Mouse (Mus musculus): Measurements from ENCODE around the gene Acot11. TPM values are rescaled to one million over a fixed set of nuclear protein-coding genes. Genes with fewer than 3 reads are reported as not detected.
"Not testable (repeated sequence)": the region's sequence is repeated elsewhere in the genome, so short reads cannot be mapped to it uniquely, and the experiment has no call there.

Acot11 gene
- total RNA-seq, 2 experiments from 2014 or later, result 12.8 to 26.7 TPM

DNA sequence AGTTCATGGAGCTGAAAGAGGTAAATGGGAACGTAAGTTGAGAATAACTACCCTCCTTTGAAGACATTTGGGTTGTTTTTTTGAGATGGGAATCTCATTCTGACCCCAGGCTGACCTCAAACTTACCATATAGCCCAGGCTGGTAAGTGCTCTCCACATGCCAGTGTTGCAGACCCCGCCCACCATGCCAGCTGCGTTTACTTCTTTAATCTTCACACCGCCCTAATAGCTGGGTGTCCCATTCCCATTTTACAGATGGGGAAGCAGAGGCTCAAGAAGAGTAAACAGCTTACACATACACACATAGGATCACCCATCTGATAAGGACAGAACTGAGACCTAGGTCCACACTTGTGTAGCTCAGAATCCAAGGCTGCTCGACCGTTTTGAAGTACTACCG lies 20.0 kb downstream of the Acot11 start:
- DNase-seq, result no peak
- intact Hi-C loops (cut with DNase I), result no loop called here

DNA sequence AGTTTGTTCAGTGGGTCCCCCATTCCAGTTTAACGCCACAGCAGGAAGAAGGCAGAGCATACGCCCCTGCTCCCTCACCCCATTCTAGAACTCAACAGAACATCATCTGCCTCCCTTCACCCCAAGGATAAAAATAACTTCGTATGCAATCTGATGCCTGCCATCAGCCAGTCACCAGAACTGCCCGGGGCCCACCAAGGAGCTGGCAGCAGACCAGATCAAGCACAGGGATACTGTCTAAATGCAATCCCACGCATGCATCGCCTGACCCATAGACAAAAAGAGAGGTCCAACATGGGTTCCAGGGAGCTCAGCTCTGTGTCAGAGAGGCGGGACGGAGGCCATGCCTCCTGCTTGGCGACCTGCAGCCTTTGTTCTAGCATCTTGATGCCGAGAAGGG lies 21.7 kb downstream of the Acot11 start:
- intact Hi-C loops (cut with DNase I), result no loop called here
- no peak for DNase-seq

- intact Hi-C loops (cut with DNase I), result no loop called here
- no peak for DNase-seq
Observed at GRCm38 (mm10) chr4:106780045-106780444, 24.8 kb downstream of the Acot11 start.

GRCm38 (mm10) chr4:106778116-106778788 lies 26.5 kb downstream of the Acot11 start:
- intact Hi-C loops (cut with DNase I), result no loop called here
- DNase-seq, result peak; percentile 95

DNA sequence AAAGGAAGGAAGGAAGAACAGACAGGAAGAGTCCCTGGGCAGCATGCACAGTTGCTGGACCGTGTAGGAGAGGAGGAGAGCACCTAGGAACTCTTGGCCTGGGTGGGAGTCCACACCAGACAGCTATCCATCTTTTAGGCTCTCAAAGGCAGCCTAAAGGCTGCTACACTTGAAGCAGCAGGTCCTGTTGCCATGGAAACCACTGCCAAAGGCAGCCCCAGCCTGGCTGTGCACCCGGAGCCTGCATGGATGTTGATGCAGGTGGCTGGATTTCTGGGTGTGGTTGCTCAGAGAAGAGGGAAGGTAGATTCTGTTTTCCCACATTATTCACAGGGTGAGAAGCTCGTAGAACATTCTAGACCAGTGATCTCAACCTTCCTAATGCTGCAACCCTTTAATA lies 27.8 kb downstream of the Acot11 start:
- DNase-seq, result no peak
- intact Hi-C loops (cut with DNase I), result no loop called here

- DNase-seq; intact Hi-C loops (cut with DNase I): not testable (repeated sequence)
Observed at GRCm38 (mm10) chr4:106775767-106776166, 29.0 kb downstream of the Acot11 start.

- DNase-seq, result no peak
- intact Hi-C loops (cut with DNase I), result no loop called here
Observed at GRCm38 (mm10) chr4:106772558-106772957, 32.2 kb downstream of the Acot11 start.

GRCm38 (mm10) chr4:106769306-106769705 lies 35.5 kb downstream of the Acot11 start:
- no peak for DNase-seq
- intact Hi-C loops (cut with DNase I), result no loop called here

GRCm38 (mm10) chr4:106764166-106764565 lies 40.6 kb downstream of the Acot11 start:
- no peak for DNase-seq
- intact Hi-C loops (cut with DNase I), result no loop called here

DNA sequence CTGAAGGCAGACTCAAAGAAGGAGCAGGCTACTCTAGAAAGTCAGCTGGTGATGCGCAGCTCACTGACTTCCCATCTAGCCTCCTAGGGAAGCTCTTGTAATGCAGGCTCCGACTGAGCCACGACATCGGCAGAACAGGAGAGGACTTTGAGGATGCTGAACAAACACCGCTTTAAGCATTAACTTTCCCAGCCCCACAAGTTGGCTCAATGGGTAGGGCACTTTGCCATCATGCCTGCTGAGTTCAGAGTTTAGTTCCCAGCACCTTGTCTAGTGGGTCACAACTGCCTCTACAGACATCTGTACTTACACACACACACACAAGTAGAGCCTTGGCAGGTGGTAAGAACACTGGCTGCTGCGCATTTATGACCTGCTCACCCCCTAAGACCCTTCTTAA lies 53.1 kb downstream of the Acot11 start:
- no peak for DNase-seq
- intact Hi-C loops (cut with DNase I), result no loop called here

DNA sequence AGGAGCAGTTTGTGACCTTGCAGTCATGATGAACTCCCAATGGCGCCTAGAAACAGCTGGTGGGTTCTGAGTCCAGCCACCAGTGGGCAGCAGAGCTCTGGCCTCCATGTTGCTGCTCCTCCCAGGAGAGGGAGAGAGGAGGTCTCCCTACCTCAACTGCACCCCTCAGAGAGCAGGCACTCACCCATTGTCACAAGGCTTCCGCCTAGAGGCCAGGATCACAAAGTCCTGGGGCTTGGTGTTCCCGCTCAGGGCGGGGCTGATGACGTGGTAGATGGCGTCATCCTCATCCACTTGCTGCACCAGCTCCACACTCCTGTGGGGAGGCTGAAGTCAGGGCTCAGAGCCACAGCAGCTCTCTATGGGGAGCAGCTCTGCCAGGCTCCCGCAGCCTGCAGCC lies 55.1 kb downstream of the Acot11 start:
- intact Hi-C loops (cut with DNase I), result loop anchor here (2.0 kb wide), 1 partner anchor 415 kb away; no protein-coding TSS in a partner anchor
- peak; percentile 65 to 75 for DNase-seq

- intact Hi-C loops (cut with DNase I), result no loop called here
- no peak for DNase-seq
Observed at GRCm38 (mm10) chr4:106747001-106747580, 57.7 kb downstream of the Acot11 start.

DNA sequence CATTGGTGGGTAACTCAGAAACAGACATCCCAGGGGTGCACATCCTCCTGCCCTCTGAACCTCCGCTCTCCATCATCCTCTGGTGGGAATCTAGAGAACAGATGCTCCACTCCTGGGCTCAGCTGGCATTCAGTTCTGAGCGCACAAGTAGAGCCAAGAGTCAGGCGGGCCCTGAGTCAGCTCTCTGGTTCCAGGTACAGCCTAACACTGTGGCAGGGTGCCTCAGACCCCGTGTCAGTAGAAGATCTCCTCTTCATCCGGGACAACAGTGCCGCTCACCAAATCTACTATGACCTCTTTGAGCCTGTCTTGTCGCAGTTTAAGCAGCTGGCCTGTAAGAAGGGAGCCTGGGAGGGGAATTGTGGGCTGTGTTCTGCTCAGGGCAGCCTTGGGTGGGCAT lies 58.9 kb downstream of the Acot11 start:
- intact Hi-C loops (cut with DNase I), result no loop called here
- DNase-seq, result peak in 1 of 2 experiments; percentile 16

DNA sequence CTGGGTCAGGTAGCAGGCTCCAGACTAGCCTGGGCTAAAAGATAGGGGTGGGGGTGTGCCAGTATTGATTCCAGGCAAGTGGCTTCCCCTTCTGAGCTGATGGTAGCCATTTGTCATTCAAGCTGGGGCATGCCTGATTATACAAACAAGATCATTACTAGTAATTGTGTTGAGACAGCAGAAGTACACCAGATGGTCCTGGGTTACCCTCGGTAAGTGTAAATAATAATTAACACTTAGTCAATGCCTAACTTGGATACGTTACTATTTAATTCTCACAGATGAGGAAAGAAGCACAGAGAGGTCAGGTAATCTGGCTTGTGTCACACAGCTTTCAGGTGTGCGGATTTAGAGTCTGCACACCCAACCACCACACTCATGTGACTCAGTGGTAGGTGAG lies 66.9 kb downstream of the Acot11 start:
- intact Hi-C loops (cut with DNase I), result no loop called here
- no peak for DNase-seq

DNA sequence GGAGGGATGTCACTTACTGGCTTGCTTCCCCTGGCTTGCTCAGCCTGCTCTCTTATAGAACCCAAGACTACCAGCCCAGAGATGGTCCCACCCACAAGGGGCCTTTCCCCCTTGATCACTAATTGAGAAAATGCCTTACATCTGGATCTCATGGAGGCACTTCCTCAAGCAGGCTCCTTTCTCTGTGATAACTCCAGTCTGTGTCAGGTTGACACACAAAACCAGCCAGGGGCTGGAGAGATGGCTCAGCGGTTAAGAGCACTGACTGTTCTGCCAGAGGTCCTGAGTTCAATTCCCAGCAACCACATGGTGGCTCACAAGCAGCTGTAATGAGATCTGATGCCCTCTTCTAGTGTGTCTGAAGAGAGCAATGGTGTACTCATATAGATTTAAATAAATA lies 67.9 kb downstream of the Acot11 start:
- intact Hi-C loops (cut with DNase I); DNase-seq: not testable (repeated sequence)

DNA sequence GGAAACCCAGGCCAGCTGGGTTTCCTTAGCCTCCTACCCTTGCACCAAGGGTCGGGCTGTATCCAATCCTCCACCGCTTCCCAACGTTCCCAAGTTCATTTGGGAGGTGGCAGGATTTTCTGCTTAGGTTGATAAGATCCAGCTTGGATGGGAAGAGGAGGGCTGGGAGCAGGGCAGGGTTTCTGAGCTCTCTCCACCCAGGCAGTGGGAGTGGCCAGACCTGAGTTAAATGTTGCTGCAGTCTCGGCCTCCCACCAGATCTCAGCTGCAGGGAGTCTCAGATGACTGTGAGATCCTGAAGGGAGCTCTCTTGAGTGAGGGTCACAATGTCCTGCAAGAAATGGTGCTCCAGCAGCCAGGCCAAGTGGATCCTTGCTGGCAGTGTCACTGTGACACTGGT lies 71.2 kb downstream of the Acot11 start, which contains the start of gene Fam151a:
TSS of gene Fam151a (plus strand) at position 254 of the 400 bp plus-strand sequence.
- DNase-seq, result no peak
- intact Hi-C loops (cut with DNase I), result no loop called here

GRCm38 (mm10) chr4:106730814-106731213 lies 74.0 kb downstream of the Acot11 start, which contains the start of gene Mroh7:
Mroh7 (minus strand) TSS chr4:106730925.
- intact Hi-C loops (cut with DNase I), result no loop called here
- DNase-seq, result no peak

GRCm38 (mm10) chr4:106720631-106721030 lies 84.2 kb downstream of the Acot11 start:
- intact Hi-C loops (cut with DNase I), result no loop called here
- DNase-seq, result no peak

GRCm38 (mm10) chr4:106713622-106714021 lies 91.2 kb downstream of the Acot11 start:
- DNase-seq, result no peak
- intact Hi-C loops (cut with DNase I), result no loop called here

DNA sequence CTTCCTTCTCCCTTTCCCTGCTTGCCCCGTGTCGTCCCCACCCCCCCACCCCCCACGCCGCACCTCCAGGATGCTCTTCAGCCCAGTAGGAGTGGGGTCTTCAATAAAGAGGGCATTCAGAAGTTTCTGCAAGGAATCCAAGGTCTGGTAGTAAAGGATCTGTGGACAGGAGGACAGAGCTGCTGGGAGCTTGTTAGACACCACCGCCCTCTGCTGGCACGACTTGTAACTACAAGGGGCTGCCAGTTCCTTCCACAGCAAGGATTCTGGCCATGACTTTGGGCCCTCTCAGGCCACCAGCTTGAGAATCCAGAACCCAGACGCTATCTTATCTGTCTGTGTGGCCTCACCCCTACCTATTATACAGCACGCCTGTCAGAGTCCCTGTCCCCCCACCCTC lies 96.4 kb downstream of the Acot11 start:
- peak; percentile 76 to 89 for DNase-seq
- intact Hi-C loops (cut with DNase I), result loop anchor here (1.0 to 5.0 kb wide), 3 partner anchors 77 to 454 kb away; no protein-coding TSS in a partner anchor

DNA sequence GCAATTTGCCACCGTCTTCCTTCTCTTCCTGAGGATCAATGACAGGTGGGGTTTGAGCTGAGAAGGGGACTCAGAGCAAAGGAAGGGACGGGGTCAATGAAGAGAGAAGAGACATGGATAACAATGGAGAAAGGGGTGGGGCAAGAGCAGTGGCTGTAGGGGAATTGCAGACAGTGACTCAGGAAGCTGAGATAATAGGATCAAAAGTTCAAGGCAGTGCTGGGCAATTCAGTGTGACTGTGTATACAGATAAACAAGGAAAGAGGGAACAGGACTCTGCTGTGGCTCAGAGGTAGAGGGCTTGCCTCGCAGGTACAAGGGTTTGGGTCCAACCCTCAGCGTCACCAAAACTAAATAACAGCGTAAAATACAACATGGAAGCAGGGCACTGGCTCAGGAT lies 96.8 kb downstream of the Acot11 start:
- DNase-seq, result no peak
- intact Hi-C loops (cut with DNase I), result loop anchor here (1.0 to 5.0 kb wide), 3 partner anchors 77 to 454 kb away; no protein-coding TSS in a partner anchor

DNA sequence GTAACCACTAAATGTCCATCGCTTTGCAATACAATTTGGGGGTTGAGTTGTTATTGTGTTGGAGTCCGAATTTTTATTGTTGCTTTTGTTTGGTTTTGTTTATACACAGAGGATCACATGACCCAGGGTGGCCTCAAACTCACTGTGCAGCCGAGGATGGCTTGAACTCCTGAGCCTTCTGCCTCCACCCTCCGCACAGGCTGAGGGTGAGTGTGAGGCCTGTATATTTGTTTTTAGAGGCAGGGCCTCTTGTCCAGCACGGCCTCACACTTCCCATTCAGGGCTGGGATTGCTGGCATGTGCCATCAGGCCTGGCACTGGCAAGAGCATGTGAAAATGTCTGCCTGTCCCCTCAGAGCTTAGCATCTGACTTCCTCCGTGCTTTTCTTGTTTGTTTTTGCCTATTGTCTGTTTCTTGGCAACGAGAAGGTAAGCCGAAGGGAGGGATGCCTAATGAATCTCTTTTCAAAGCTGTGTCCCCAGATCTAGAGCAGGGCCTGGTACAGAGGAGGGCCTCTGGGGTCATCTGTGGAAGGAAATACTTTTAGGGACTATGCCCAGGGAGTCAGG lies 99.6 kb downstream of the Acot11 start:
- DNase-seq, result no peak
- intact Hi-C loops (cut with DNase I), result loop anchor here (5.0 kb wide), 1 partner anchor 457 kb away; no protein-coding TSS in a partner anchor

Measured in heart, postnatal 10 days (tissue).